Mouse (Mus musculus) cerebellum, adult (tissue): ENCODE data around the gene Gm37240.
A peak's percentile ranks its signal among the peaks of the same experiment; 100 is the strongest.

Experiments
- ATAC-seq: cut with Nextera tagmentation; 2 replicates; pipeline ENCODE4 v1.9.2; 2017; ENCODE audit warnings: mild to moderate bottlenecking, moderate library complexity, mixed read lengths; ENCODE audit not compliant: insufficient number of reproducible peaks, low FRiP score, low TSS enrichment

Gm37240 gene

GRCm38 (mm10) chr3:84722680-84723079 is 1164.6 kb downstream of the Gm37240 start:
- ATAC-seq, result no peak

GRCm38 (mm10) chr3:84715073-84715768 is 1172.1 kb downstream of the Gm37240 start:
- ATAC-seq, result no peak

- ATAC-seq, result no peak
Observed at GRCm38 (mm10) chr3:84712941-84713340, 1174.4 kb downstream of the Gm37240 start.

GRCm38 (mm10) chr3:84710723-84711122 is 1176.6 kb downstream of the Gm37240 start:
- no peak for ATAC-seq

- ATAC-seq, result no peak
Observed at GRCm38 (mm10) chr3:84709967-84710366, 1177.4 kb downstream of the Gm37240 start.

GRCm38 (mm10) chr3:84709100-84709499 is 1178.2 kb downstream of the Gm37240 start:
- ATAC-seq, result no peak

- no peak for ATAC-seq
Observed at GRCm38 (mm10) chr3:84708469-84708868, 1178.8 kb downstream of the Gm37240 start.

GRCm38 (mm10) chr3:84705224-84705623 is 1182.1 kb downstream of the Gm37240 start:
- ATAC-seq, result no peak

GRCm38 (mm10) chr3:84703083-84703810 is 1184.1 kb downstream of the Gm37240 start:
- ATAC-seq, result no peak

- no peak for ATAC-seq
Observed at GRCm38 (mm10) chr3:84701964-84702363, 1185.4 kb downstream of the Gm37240 start.

- ATAC-seq, result no peak
Observed at GRCm38 (mm10) chr3:84701509-84701908, 1185.8 kb downstream of the Gm37240 start.

GRCm38 (mm10) chr3:84696428-84696917 is 1190.8 kb downstream of the Gm37240 start:
- no peak for ATAC-seq

GRCm38 (mm10) chr3:84695867-84696361 is 1191.4 kb downstream of the Gm37240 start:
- no peak for ATAC-seq

- no peak for ATAC-seq
Observed at GRCm38 (mm10) chr3:84695418-84695817, 1191.9 kb downstream of the Gm37240 start.

- no peak for ATAC-seq
Observed at GRCm38 (mm10) chr3:84693886-84694285, 1193.4 kb downstream of the Gm37240 start.

- no peak for ATAC-seq
Observed at GRCm38 (mm10) chr3:84692647-84693199, 1194.6 kb downstream of the Gm37240 start.

GRCm38 (mm10) chr3:84690091-84690771 is 1197.1 kb downstream of the Gm37240 start:
- no peak for ATAC-seq

- no peak for ATAC-seq
Observed at GRCm38 (mm10) chr3:84689656-84690055, 1197.7 kb downstream of the Gm37240 start.

- peak; percentile 66 for ATAC-seq
Observed at GRCm38 (mm10) chr3:84688176-84688575, 1199.1 kb downstream of the Gm37240 start.

- no peak for ATAC-seq
Observed at GRCm38 (mm10) chr3:84687488-84687846, 1199.9 kb downstream of the Gm37240 start.
